Mouse (Mus musculus): ENCODE data around the gene Fam228b.
"Not testable (repeated sequence)": the region's sequence is repeated elsewhere in the genome, so short reads cannot be mapped to it uniquely, and the experiment has no call there.

The Fam228b gene

DNA sequence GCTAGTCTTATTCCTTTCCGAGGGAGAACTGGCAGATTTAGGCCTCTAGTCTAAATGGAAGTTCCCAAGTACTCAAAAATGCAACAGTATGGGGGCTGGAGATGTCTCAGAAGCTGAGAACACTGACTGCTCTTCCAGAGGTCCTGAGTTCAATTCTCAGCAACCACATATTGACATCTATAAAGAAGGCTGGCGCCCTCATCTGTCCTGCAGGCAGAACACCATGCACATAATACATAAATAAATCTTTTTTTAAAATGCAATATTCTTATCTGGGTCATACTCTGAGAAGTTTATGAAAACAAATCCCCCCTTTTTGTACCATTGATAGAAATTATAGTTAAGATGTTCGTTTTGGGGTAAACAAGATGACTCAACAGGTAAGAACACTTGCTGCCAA is 26.9 kb downstream of the Fam228b start:
- in situ Hi-C loops (cut with MboI, MseI) = no loop called here

DNA sequence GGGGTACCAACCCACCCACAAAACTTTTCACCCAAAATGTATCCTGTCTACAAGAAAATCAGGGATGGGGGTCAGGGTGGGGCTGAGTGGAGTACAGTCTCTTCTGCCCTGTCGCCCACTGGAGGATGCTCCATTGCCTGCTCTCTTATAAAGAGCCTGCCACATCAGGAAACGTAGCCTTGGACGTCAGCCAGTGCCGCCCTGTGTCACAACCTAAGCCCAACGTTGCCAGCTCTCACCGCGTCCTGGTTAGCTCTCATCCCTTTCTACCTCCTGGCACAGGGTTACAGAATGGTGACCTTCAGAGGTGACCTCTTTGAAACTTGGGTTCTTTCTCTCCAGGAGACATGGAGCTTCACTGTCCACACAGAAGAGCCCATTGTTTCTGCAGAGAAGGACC is 28.2 kb downstream of the Fam228b start:
- in situ Hi-C loops (cut with MboI, MseI) = no loop called here

- in situ Hi-C loops (cut with MboI, MseI) = no loop called here
These were observed 31.0 kb downstream of the Fam228b start, which contains the start of gene Fam228a for GRCm38 (mm10) chr12:4738031-4738576. TSS of gene Fam228a (minus strand) at chr12:4738430.

DNA sequence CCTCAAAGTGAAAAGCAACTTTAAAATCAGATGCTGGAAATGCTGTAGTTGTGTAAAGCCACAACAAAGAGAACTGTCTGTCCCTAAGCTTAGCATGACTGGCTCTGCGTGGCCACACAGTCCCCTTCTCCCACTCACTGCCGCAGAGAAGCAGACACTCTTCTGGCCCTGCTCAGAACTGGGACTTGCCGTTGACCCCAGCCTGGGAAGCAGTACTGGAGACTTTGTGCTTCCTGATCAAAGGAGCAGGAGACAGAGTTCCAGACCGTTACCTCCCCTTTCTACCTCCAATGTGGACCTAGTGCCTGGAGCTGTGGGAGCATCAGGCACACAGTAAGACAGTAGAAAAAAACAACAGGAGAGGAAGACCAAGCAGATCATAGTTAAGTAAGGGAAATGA is 36.7 kb downstream of the Fam228b start:
- in situ Hi-C loops (cut with MboI, MseI) = no loop called here

GRCm38 (mm10) chr12:4731629-4732028 is 37.4 kb downstream of the Fam228b start:
- in situ Hi-C loops (cut with MboI, MseI) = no loop called here

GRCm38 (mm10) chr12:4729165-4729564 is 39.9 kb downstream of the Fam228b start:
- in situ Hi-C loops (cut with MboI, MseI) = no loop called here

- in situ Hi-C loops (cut with MboI, MseI) = no loop called here
These were observed 49.0 kb downstream of the Fam228b start for GRCm38 (mm10) chr12:4719762-4720754.

GRCm38 (mm10) chr12:4719066-4719761 is 49.9 kb downstream of the Fam228b start:
- in situ Hi-C loops (cut with MboI, MseI) = no loop called here

DNA sequence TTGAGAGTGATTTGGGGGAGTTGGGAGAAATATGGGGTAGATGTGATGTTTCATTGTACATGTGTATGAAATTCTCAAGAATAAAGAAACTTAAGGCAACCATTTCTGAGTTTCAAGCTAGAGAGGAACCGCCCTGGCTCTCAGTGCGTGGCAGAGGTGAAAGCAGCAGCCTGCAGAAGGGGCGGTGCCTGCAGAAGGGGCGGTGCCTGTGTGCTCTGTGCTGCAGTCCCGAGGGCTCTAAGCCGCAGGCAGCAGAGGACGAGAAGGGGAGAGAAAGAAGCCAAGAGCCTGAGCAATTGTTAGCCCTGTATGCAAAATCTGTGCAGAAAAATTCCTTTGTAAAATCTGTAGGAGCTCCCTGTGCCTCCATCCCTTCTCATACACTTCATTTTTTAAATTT is 51.6 kb downstream of the Fam228b start:
- in situ Hi-C loops (cut with MboI, MseI) = no loop called here

DNA sequence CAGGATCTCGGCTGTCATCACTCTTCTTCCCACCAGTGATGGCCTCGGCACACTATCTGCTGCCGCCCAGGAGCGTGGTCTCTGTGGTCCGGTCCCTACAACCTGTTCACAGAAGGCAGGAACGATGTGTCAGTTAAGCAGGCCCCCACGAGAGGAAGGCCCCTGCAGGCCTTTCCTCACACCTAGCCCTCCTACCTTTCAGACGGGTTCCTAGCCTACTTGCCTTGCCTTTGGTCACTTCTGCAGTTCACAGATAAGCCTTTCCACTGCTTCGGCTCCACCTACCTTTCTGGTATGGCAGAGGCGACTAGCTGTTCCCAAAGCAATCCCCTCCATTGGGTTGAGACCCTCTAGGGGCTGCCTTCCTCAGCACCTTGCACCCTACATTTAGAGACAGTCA is 53.5 kb downstream of the Fam228b start:
- in situ Hi-C loops (cut with MboI, MseI) = no loop called here

DNA sequence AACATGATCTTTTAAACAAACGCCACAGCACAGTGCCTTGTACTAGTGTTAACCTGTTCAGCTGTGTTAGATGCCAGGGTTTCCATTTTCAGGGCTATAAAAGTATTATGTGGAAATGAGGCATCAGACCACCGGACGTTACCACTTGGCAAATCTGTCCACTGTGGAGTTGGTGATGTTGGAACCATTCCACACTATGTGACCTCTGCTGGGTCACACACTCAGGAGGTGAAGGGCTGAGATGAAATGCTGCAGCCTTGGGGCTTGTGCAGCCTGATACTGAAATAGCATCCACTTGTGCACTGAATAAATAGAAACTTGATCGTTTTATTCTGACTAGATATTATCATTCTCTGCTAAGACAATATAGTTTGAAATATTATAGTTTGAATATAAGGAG is 55.7 kb downstream of the Fam228b start:
- in situ Hi-C loops (cut with MboI, MseI) = no loop called here

DNA sequence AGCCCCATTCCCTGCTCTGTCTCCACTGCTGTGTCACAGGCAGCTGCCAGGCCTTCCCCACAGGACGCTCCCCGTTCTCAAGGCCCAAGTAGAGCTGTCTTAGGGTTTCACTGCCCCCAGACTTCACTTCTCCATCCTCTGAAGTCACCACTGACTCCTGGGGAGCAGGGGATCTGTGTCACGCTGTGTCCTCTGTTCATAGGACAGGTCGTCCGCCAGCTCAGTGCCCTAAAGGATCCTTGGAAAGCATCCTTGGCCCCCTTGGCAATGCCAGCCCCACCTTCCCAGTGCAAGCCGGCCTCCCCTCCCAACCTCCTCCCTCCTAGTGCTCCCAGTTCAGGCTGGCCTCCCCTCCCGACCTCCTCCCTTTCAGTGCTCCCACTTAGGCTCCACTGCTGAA is 59.1 kb downstream of the Fam228b start:
- in situ Hi-C loops (cut with MboI, MseI) = no loop called here

DNA sequence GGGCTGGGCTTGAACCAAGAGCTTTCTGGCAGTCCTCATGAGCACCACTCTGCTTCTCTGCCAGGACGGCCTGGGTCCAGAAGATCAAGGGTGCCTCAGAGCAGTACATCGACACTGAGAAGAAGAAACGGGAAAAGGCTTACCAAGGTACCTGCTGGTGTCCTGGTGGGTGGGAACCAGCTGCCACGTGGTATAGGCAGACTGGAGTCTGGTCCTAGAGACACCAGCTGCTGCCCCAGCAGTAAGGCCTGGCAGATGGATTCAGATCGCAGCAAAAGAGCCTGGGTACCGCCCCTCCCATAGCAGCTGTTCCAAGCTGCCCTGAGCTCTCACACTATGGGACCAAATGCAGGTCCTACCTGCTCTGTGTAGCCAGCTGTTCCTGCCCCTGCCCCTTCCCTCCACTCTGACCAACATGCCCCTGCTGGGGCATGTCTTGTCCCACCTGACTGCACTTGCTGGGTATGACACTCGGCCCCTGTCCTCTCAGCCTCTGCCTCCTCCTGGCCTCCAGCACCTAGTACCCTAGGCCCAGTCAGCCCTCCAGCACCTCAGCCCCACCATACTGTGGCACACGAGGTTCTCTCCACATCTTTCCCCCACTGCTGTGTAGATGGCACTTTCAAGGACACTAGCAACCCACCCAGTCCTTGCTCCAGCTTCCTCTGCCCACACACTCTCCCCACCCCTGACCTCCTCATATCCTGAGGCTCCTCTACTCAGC is 60.0 kb downstream of the Fam228b start:
- in situ Hi-C loops (cut with MboI, MseI) = no loop called here

GRCm38 (mm10) chr12:4708296-4708695 is 60.8 kb downstream of the Fam228b start:
- in situ Hi-C loops (cut with MboI, MseI) = no loop called here

- in situ Hi-C loops (cut with MboI, MseI) = no loop called here
These were observed 61.5 kb downstream of the Fam228b start for GRCm38 (mm10) chr12:4707488-4708017.

DNA sequence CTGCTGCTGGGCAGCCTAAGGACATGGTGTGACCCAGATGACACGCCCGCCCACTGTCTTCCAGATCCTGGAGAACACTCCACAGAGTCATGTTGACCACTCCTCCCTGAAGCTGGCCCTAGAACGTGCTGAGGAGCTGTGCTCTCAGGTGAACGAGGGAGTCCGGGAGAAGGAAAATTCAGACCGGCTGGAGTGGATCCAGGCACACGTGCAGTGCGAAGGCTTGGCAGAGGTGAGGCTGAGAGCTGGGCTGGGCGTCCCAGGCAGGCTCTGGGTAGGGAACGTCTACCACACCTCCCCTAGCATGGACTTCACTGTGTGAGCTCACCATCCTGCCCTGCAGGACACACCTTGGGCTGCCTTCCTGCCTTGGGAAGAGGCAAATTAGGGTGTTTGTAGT is 62.2 kb downstream of the Fam228b start:
- in situ Hi-C loops (cut with MboI, MseI) = no loop called here

- in situ Hi-C loops (cut with MboI, MseI) = no loop called here
These were observed 62.9 kb downstream of the Fam228b start for GRCm38 (mm10) chr12:4706175-4706574.

- in situ Hi-C loops (cut with MboI, MseI) = not testable (repeated sequence)
These were observed 63.4 kb downstream of the Fam228b start for GRCm38 (mm10) chr12:4705626-4706025.

GRCm38 (mm10) chr12:4694534-4694933 is 74.5 kb downstream of the Fam228b start:
- in situ Hi-C loops (cut with MboI, MseI) = no loop called here

GRCm38 (mm10) chr12:4691193-4691592 is 77.9 kb downstream of the Fam228b start:
- in situ Hi-C loops (cut with MboI, MseI) = no loop called here

All from T-helper 2 cell (primary cell).